Mouse (Mus musculus): Measurements from ENCODE around the gene Ptprb. TPM values are rescaled to one million over a fixed set of nuclear protein-coding genes. Genes with fewer than 3 reads are reported as not detected.

Gene Ptprb
- not detected for polyA plus RNA-seq (2017; shearing (Covaris generic))

GRCm38 (mm10) chr10:116275280-116275679 is at the start of gene Ptprb:
Ptprb (plus strand) TSS chr10:116275523.

Other genes starting within 250 kb of the Ptprb start
- not detected for gene 4933416C03Rik, start 161.6 kb upstream of the Ptprb start, polyA plus RNA-seq (2017; shearing (Covaris generic))
- 7.8 TPM for gene Kcnmb4, start 198.4 kb downstream of the Ptprb start, polyA plus RNA-seq (2017; shearing (Covaris generic))

Measured in CD4-positive, CD25-positive, alpha-beta regulatory T cell (primary cell).